Mouse (Mus musculus) right cerebral cortex, postnatal 14 days (tissue): ENCODE measurements around the gene Gm960.

Experiments used
- DNase-seq: peaks from one replicate; pipeline ENCODE4 v3.0.0; 2022

The Gm960 gene

DNA sequence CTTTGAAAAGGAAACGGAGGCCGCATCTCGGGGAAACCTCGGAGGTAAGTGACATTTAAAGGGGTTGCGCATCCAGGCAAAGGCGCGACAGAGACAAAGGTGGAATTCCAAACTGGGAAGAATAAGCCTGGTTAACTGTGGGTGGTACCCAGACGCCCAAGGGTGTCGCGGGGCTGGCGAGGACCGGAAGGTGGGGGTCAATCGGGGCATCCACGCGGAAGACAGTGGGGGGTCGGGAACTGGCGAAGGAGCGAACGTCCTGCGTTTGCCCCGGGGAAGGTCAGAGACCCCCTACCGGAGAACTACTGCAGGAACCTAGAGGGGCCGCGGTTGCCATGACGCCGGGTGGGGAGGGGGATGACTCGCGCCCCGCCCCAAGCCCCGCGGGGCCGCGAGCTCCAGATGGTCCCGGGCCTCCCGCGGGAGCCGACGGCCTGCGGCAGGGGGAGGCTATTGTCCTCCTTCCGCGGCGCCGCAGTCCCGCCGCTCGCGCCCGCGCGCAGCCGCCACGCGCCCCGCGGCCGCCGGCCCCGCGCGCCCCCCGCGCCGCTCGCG, 13.2 kb upstream of the Gm960 start:
- no peak for DNase-seq

- peak; percentile 51 for DNase-seq
These were observed 12.7 kb upstream of the Gm960 start, which contains the start of gene Sptbn2 for GRCm38 (mm10) chr19:4711098-4711600. TSS of gene Sptbn2 (plus strand) at chr19:4711167.

- DNase-seq, result no peak
These were observed 10.3 kb upstream of the Gm960 start for GRCm38 (mm10) chr19:4708765-4709164.

GRCm38 (mm10) chr19:4701221-4701620, 2.8 kb upstream of the Gm960 start:
- DNase-seq, result no peak

- DNase-seq, result no peak
These were observed 2.2 kb upstream of the Gm960 start for GRCm38 (mm10) chr19:4700656-4701055.

DNA sequence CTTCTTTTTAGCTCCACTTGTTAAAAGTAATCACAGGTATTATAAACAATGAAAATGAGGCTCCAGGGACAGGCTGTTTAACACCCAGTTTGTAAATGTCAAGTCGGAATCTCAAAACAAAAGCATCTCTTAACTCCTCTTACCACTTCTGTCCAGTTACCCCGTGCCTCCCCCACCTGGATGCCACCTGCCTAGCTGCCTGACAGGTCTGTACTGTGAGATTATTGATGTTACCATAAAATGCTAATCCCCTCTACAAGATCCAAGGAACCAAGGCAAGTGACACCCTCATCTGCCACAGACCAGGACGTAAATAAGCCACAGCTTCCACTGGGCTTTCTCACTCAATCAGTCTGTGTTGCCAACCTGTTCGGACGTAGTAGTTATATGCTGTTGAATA, 1.4 kb upstream of the Gm960 start:
- no peak for DNase-seq

DNA sequence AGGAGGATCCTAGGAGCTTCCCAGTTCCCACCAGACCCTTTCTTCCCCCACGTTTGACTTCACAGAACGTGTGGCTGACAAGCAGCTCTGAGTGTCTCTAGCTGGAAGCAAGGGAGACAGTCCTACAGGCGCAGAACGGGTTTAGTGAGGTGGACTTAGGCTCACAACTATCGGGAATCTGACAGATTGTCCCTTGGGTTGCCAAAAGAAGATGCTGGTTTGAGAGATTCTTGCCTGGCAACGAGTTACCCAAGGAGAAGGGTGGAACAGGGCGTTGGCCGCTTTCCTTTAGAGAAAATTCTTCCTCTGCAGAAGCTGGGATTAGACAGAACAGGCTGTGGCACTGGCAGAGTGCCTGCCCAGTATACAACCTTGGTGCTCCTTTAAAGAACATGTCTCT, 388 bp upstream of the Gm960 start:
- DNase-seq, result peak; percentile 41

GRCm38 (mm10) chr19:4697721-4698120, 747 bp downstream of the Gm960 start:
- no peak for DNase-seq

DNA sequence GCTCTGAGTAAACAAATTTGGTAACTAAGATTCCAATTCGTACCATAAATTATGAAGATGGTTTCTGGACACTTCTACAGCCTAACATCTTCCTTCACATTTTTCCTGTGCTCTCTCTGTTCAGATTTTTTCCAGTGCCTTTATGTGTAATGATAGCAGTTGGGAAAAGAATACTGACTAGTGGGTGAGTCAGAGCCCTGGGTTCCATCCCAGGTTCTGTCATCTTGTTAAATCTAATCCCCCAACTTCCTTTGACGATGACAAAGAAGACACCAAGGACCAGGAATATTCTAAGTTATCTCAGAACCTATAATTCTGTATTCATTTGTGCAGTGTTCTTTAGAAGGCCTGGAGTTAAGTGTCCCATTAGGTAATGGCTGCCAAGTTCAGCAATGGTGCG, 1.3 kb downstream of the Gm960 start:
- DNase-seq, result no peak

GRCm38 (mm10) chr19:4694346-4694745, 4.1 kb downstream of the Gm960 start:
- no peak for DNase-seq

DNA sequence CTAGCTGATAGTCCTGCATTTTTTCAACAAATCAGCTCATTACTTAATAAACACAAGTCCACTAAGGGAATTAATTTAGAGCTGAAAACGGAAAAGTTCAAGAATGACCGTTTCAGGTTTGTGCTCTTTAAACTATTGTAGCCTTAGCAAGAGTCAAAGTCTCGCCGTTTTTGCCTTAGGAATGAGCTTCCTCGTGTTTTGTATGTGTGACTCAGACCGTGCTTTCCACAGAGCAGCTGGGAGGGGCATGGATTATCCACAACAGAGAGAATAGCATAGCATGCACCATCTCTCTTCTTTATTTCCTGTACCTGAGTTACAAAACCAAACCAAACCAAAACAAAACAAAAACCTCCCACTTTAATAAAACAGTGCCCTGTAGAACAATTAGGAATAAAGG, 26.1 kb downstream of the Gm960 start:
- no peak for DNase-seq

GRCm38 (mm10) chr19:4670776-4671175, 27.7 kb downstream of the Gm960 start:
- no peak for DNase-seq

GRCm38 (mm10) chr19:4666815-4667214, 31.7 kb downstream of the Gm960 start:
- no peak for DNase-seq

DNA sequence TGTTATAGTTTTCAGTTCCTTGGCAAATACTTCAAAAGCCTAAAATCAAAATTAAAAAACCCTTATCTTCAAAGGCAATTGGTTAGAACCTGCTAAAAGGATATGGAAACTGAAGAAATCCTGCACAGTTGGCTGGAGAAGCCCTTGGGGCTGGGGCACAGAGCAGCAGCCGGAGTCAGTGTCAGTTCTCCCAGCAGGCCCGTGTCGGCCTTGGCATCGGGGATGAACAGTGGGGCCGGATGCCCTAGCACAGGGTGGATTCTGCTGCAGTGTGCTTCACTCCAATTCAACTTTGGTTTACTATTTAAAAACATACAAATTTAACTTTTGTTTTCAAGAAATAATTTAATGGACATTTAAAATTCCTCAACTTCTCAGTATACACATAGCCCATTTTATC, 40.3 kb downstream of the Gm960 start:
- DNase-seq, result no peak

DNA sequence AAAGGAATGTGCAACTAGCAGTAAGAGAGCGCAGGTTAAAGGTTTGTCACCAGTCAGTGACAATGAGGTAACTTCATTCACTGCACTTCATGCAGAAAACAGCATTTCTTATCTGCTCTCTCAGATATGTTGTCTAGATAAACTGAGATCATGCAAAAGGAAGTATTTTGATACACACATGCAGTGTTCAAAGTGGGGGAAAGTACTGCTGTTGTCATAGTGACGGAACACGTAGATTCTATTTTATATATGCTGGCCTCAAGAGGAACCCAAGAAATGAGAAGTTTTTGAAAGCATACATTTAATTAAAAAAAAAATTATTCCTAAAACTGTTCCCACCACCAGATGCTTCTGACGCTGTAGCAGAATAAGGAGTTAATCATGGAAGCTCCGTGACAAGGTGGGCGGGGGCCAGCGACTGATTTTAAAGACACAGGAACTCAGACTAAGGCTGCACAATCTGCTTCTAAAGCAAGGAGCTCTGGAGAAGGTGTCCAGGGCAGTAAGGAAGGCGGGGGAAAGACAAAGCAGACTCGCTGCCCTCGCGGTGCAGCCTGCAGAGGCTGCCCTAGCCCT, 51.5 kb downstream of the Gm960 start:
- peak; percentile 71 for DNase-seq

DNA sequence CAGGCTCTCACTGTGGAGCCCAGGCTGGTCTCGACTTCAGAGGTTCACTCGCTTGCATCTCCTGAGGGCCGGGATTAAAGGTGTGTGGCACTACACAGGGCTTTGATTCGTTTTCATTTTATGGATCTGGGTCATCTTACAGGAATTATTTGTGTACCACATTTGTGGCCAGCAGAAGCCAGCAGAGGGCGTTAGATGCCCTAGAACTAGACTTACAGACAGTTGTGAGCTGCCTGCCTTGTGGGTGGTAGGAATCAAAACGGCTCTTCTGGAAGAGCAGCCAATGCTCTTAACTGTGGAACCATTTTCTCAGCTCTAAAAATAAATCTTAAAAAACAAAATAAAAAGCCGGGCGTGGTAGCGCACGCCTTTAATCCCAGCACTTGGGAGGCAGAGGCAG, 54.2 kb downstream of the Gm960 start:
- DNase-seq, result peak; percentile 75

DNA sequence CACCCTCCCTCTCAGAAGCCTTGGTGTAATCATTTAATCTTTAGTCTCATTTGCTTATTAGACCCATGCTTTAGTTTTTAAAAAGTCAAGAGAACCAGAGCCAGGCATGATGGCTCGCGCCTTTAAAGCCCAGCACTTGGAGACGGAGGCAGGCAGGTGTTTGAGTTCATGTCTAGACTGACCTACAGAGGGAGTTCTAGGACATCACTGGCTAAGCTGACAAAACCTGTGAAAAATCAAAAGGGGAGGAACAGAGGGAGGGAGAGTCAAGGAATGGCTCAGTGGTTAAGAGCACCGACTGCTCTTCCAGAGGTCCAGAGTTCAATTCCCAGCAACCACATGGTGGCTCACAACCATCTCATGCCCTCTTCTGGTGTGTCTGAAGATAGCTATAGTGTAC, 62.5 kb downstream of the Gm960 start:
- no peak for DNase-seq

DNA sequence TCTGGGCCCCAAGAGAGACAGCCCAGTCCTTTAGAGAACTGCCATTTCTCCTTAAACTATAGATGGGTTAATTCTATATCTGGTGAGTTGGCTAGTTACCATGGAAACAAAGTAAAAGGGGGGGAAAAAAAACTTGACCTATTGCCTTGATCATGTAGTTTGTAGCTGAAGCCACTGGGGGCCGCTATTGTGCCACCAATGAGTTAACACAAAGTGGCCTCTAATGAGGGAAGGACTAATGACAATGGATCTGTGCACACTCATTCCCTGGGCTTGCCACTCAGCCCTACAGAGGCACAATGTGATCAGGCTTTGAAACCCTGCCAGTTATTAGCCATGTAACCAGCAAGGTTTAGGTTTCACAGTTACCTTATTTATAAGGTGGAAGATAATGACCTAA, 69.6 kb downstream of the Gm960 start:
- peak; percentile 76 for DNase-seq

DNA sequence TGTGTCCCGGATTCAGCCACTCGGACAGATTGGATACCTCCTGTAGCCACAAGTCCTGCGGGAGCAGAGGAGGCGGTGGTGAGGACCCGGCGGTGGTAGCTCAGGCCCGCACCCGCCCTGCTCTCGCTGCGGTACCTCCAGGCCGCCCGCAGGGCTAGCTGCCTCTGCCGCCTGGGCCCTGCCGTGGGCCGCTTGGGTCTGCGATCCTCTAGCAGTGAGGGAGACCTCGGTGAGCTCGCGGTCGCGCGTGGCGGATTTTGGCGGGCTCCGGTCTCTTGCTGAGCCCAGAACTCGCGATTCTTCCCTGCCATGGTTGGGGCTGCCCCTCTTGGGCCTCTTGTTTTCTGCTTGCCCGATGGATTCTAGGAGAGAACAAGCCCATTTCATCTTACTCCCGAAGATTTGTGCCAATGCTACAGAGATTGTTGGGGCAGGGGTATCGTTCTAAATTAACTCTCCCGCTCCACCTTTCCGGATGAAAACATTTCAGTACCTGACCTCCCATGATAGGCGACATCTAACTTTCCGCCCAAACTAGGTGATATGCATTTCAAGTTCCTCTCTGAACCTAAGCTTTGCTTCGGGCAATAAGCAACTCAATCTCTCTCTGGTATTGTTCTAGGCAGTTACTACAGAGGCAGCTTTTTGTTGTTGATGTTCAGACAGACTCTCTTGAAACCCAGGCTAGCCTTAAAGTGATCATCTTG, 72.5 kb downstream of the Gm960 start:
- DNase-seq, result peak; percentile 45

- peak; percentile 92 for DNase-seq
These were observed 73.2 kb downstream of the Gm960 start, which contains the start of gene Rce1 for GRCm38 (mm10) chr19:4625179-4625828. TSS of gene Rce1 (minus strand) at chr19:4625641.

DNA sequence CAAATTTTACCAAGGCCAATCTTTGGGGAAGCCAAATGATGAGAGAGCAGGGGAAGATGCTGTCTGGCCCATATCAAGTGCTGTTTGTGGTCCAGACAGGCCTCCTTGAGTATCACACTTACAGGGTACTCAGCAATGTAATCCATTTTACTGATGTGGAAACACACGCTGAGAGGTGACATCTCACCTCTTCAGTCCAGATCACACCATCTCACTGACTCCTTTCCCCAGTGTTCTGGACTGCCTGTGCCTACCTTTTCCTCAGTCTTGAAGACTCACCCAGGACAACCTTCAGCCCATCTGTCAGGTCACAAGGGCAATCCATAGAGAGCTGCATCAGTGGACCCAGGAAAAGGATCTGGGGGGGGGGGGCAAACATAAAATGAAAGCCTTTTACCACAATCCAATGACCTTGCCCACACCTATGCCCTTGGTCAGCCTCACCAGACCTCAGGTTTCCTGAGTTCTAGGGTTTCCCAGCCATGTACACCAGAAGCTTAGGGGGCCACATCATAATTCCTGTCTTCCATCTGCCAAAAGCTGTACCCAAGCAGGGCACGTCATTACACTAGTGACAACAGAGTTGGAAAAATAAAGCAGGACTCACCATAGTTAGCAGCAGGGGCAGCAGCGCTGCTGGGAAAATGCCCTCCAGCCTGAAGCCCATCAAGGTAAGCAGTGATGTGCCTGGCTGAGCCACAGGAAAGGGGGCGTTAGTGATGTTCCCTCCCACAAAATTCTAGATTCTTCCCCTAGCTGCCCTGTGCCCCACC, 73.9 kb downstream of the Gm960 start:
- DNase-seq, result no peak

GRCm38 (mm10) chr19:4624006-4624405, 74.5 kb downstream of the Gm960 start:
- no peak for DNase-seq

DNA sequence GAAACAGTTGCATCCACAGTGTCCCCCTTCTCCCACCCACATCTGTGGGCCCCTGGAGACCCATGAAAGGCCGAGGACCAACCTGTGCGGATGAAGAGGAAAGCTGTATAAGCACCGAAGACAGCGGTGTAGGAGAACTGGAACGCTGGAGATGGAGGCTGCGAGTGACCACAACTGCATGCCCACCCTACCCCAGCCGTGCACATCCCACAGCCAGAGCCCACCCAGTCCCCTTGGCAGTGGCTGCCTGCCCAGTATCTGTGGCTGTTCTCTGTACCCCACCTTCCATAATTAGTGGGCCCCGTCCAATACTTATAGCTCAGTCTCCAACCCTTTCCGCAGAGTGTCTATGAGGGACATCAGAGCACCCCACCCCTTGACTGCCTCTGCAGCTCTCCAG, 75.0 kb downstream of the Gm960 start:
- no peak for DNase-seq
